Mouse (Mus musculus): ENCODE data around the gene C1qb.

GRCm38 (mm10) chr4:136834815-136835620, 51.0 kb downstream of the C1qb start:
- TF ChIP-seq POLR2A (IDR thresholded peaks at IDR 0.05; ENCODE audit: insufficient read depth, low read depth, low read length), result no peak
- TF ChIP-seq CTCF (IDR thresholded peaks at IDR 0.05; ENCODE audit: insufficient read depth, low read depth, low read length), result no peak

All from olfactory bulb, adult 2 months (tissue).